8 mouse cellular contexts compared by ENCODE assay signal in the genomic region with DNA sequence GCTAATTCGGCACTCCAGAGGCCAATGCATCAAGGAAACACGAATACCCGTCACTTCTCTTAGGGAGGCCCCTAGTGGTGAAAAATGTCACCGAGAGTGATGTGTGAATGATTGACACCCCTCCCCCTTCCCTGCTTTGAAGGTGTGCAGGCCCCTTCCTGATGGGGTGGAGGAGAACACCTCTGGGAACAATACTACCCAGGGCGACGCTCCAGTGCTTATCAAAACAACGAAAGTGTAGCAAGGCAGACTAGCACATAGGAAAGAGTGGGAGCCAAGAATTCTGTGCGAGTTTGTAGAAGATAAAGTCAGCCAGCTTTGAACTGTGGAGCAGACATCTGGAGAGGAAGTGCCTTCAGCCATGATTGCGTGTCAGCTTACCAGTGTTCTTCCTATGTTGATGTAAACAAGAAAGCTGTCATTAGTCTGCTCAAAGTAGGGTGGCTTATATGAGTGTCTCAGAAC. TPM values are rescaled to one million over a fixed set of nuclear protein-coding genes. Genes with fewer than 3 reads are reported as not detected.
DNase-seq lines count a peak whose midpoint lies in the region; ATAC-seq and TF ChIP-seq lines count a peak whose summit lies in the region.

No protein-coding gene starts in this region.

- intact Hi-C loops in gastrocnemius, adult 2 months (cut with DNase I) = loop anchor here (5.0 kb wide), 1 partner anchor 114 kb away; no protein-coding TSS in a partner anchor

- H3K9ac ChIP-seq in heart, postnatal 0 days (replicated peaks; ENCODE audit: low read depth, low read length) = no peak overlapping the region
- no peak overlapping the region for H3K9ac ChIP-seq in liver, embryonic 14.5 days (replicated peaks)

- H3K9me3 ChIP-seq in heart, postnatal 0 days (replicated peaks; ENCODE audit: control insufficient read depth, low read length) = no peaks in the 10 kb centered on the region
- H3K9me3 ChIP-seq in liver, embryonic 14.5 days (ENCODE audit: control insufficient read depth, low read length) = no peaks in the 10 kb centered on the region

- H3K27ac ChIP-seq in gastrocnemius, adult 2 months = no peak overlapping the region
- H3K27ac ChIP-seq in bone marrow macrophage, adult 2 months (ENCODE audit: insufficient read depth, low read depth, low read length) = no peak overlapping the region
- H3K27ac ChIP-seq in heart, postnatal 0 days (ENCODE audit: low read depth) = peak overlapping the region; percentile 71
- H3K27ac ChIP-seq in liver, embryonic 14.5 days = peak overlapping the region; percentile 64

- TF ChIP-seq CTCF in gastrocnemius, adult 2 months (IDR thresholded peaks at IDR 0.05) = peak; percentile 47
- peak; percentile 31; the same call in 1 of the 2 replicates for TF ChIP-seq CTCF in bone marrow macrophage, adult 2 months (IDR thresholded peaks at IDR 0.05; ENCODE audit: low read depth, low read length)
- peak; percentile 65 for TF ChIP-seq CTCF in heart, postnatal 0 days (IDR thresholded peaks at IDR 0.05; ENCODE audit: low read depth)
- TF ChIP-seq CTCF in liver, embryonic 14.5 days (IDR thresholded peaks at IDR 0.05; ENCODE audit: low read depth) = peak; percentile 89

- 3% methylated on average over 9 of the region's 9 CpGs for WGBS in heart, postnatal 0 days
- 3% methylated on average over 9 of the region's 9 CpGs for WGBS in liver, embryonic 14.5 days (ENCODE audit: insufficient replicate concordance)

- H3K27me3 ChIP-seq in heart, postnatal 0 days (ENCODE audit: control insufficient read depth, insufficient read depth, low read length) = no peaks in the 10 kb centered on the region
- no peaks in the 10 kb centered on the region for H3K27me3 ChIP-seq in liver, embryonic 14.5 days (ENCODE audit: control insufficient read depth, insufficient read depth, low read length)

- no peak for TF ChIP-seq POLR2A in bone marrow macrophage, adult 2 months (IDR thresholded peaks at IDR 0.05; ENCODE audit: borderline replicate concordance, low read depth, low read length)

- H3K4me2 ChIP-seq in heart, postnatal 0 days (ENCODE audit: low read depth, low read length) = no peak overlapping the region
- H3K4me2 ChIP-seq in liver, embryonic 14.5 days (ENCODE audit: low read depth) = no peak overlapping the region

- H3K36me3 ChIP-seq in heart, postnatal 0 days (replicated peaks; ENCODE audit: control insufficient read depth, insufficient read depth, low read length) = no peaks in the 10 kb centered on the region
- no peaks in the 10 kb centered on the region for H3K36me3 ChIP-seq in liver, embryonic 14.5 days (replicated peaks; ENCODE audit: control insufficient read depth, insufficient read depth, low read depth)

- no peak overlapping the region for H3K4me3 ChIP-seq in gastrocnemius, adult 2 months
- H3K4me3 ChIP-seq in bone marrow macrophage, adult 2 months (ENCODE audit: insufficient read depth, low read length) = no peak overlapping the region
- no peak overlapping the region for H3K4me3 ChIP-seq in heart, postnatal 0 days (ENCODE audit: low read depth, low read length)
- H3K4me3 ChIP-seq in liver, embryonic 14.5 days (ENCODE audit: insufficient read depth in 1 of 2, low read depth in 2 of 2, low read length in 2 of 2) = no peak overlapping the region

- TF ChIP-seq EP300 in heart, postnatal 0 days (IDR thresholded peaks at IDR 0.05; ENCODE audit: low read depth) = no peak
- TF ChIP-seq EP300 in liver, embryonic 14.5 days (IDR thresholded peaks at IDR 0.05; ENCODE audit: low read depth) = peak; percentile 36; the same call in 1 of the 2 replicates

- H3K4me1 ChIP-seq in bone marrow macrophage, adult 2 months (ENCODE audit: control insufficient read depth, insufficient read depth, low read length) = peaks cover 9% of the 10 kb centered on the region
- peaks cover 21% of the 10 kb centered on the region; the same call in 1 of the 2 replicates for H3K4me1 ChIP-seq in heart, postnatal 0 days (ENCODE audit: control insufficient read depth, insufficient read depth)
- peaks cover 50 to 51% of the 10 kb centered on the region in 2 experiments for H3K4me1 ChIP-seq in liver, embryonic 14.5 days (replicated peaks; ENCODE audit: control insufficient read depth in 2 of 2, insufficient read depth in 2 of 2, low read length in 1 of 2)

- ATAC-seq in heart, postnatal 0 days (ENCODE audit: insufficient read depth, low read depth) = peak; percentile 65
- peak; percentile 14 for ATAC-seq in liver, embryonic 14.5 days (ENCODE audit: insufficient read depth)

- no peak for DNase-seq in gastrocnemius, adult 2 months
- DNase-seq in gastrocnemius, adult 8-10 months (ENCODE audit: low spot score in 2 of 2) = no peak
- DNase-seq in heart, postnatal 0 days (ENCODE audit: low spot score) = peak; percentile 70
- peak; percentile 52 to 72 (median 60) for DNase-seq in liver, embryonic 14.5 days (ENCODE audit: low read depth in 3 of 3, low spot score in 3 of 3)
- DNase-seq in spleen, postnatal 14 days (ENCODE audit: low spot score in 2 of 2) = peak; percentile 35 to 62
- no peak for DNase-seq in urinary bladder, adult 2 months (ENCODE audit: low spot score)
- DNase-seq in right cerebral cortex, postnatal 36 days (ENCODE audit: low spot score in 2 of 2) = no peak

RNA-seq across cellular contexts. Expression of a gene that starts 50.9 kb away (rescaled TPM):
- 10 to 100 TPM; 53.0 to 60.8 TPM for total RNA-seq in gastrocnemius, adult 2 months (2021)
- total RNA-seq in gastrocnemius, adult 8-10 months (2022) = 10 to 100 TPM; 47.2 to 68.4 (median 59.2) TPM
- 17.2 and 21.3 TPM in 2 replicates for polyA plus RNA-seq in bone marrow macrophage, adult 2 months (2012; ENCODE audit: insufficient read depth, insufficient read length, missing spikeins)
- 40.8 and 53.2 TPM in 2 replicates for total RNA-seq in heart, postnatal 0 days (2014; rRNA removed; ENCODE audit: low replicate concordance)
- polyA plus RNA-seq in heart, postnatal 0 days (2015; fragmentation: Nextera tagmentation; extraction: Ambion mirVana) = 65.4 and 67.1 TPM in 2 replicates
- polyA plus RNA-seq in liver, embryonic 14.5 days (2012; rRNA removed) = 8.3 and 11.9 TPM in 2 replicates
- polyA plus RNA-seq in liver, embryonic 14.5 days (2014; fragmentation: Nextera tagmentation; extraction: Ambion mirVana) = 9.0 and 13.4 TPM in 2 replicates
- polyA plus RNA-seq in urinary bladder, adult 2 months (2012; rRNA removed) = 44.9 and 49.1 TPM in 2 replicates

Comparison
In these comparisons a context has a peak if more than half of its experiments do, and no peak if none do; other contexts are left out.
1. DNase-seq: peak in heart, postnatal 0 days (single experiment), liver, embryonic 14.5 days (3 of 3) and spleen, postnatal 14 days (2 of 2); none in gastrocnemius, adult 2 months (single experiment), gastrocnemius, adult 8-10 months (0 of 2), urinary bladder, adult 2 months (single experiment) and right cerebral cortex, postnatal 36 days (0 of 2).
2. H3K27ac ChIP-seq: peak in heart, postnatal 0 days (single experiment) and liver, embryonic 14.5 days (single experiment); none in gastrocnemius, adult 2 months (single experiment) and bone marrow macrophage, adult 2 months (single experiment).
3. CTCF ChIP-seq: peak in every context shown above with its lines; median percentile 89 in liver, embryonic 14.5 days; 65 in heart, postnatal 0 days; 47 in gastrocnemius, adult 2 months; 31 in bone marrow macrophage, adult 2 months.